Comparison of ENCODE assay signal across 8 mouse cellular contexts in the genomic region with DNA sequence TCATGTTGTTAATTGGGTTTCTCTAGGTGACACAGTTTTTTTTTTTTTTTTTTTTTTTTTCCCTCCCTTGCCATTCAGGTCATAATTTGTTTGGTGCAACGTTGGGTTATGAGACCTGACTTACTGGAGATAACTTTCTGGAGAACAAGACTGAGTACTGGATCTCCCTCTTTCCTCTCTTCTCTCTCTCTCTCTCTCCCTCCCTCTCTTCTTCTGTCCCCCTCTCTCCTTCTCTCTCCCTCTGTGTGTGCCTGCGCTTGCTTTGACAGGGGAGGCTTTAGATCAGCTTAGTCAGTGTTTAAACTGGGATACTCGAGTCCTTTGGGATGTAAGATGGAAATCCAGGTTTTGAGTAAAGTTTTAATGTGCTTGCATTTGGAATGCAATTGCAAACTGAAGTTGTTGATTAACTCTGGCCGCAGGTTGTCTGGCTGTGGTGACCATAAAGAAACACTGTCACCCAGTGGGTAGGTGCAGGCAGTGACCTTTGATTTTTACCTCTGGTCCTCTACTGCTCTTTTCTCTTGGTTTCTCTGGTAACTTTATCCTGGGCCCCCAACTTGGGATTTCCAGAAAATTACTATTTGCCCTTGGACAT. TPM values are rescaled to one million over a fixed set of nuclear protein-coding genes. Genes with fewer than 3 reads are reported as not detected.
DNase-seq lines count a peak whose midpoint lies in the region; ATAC-seq and TF ChIP-seq lines count a peak whose summit lies in the region.

No protein-coding gene starts in this region.

- peak overlapping the region; percentile 90 for H3K4me2 ChIP-seq in heart, embryonic 14.5 days (ENCODE audit: low read length)
- H3K4me2 ChIP-seq in kidney, embryonic 16.5 days (replicated peaks; ENCODE audit: low read depth, low read length) = peak overlapping the region; percentile 92
- H3K4me2 ChIP-seq in midbrain, postnatal 0 days (ENCODE audit: low read depth, low read length, poor library complexity, severe bottlenecking) = peak overlapping the region; percentile 90

- DNase-seq in heart, postnatal 36 days = no peak
- no peak for DNase-seq in forebrain, embryonic 10.5 days (ENCODE audit: extremely low spot score, low spot score)
- no peak for DNase-seq in midbrain, postnatal 0 days (ENCODE audit: low spot score)
- no peak for DNase-seq in testis, postnatal 14 days (ENCODE audit: low spot score)
- DNase-seq in right cerebral cortex, adult 2 months (ENCODE audit: low spot score in 2 of 2) = no peak

- H3K27me3 ChIP-seq in heart, embryonic 14.5 days (ENCODE audit: control insufficient read depth, insufficient read depth, low read length) = no peaks in the 10 kb centered on the region
- H3K27me3 ChIP-seq in forebrain, embryonic 10.5 days (ENCODE audit: poor library complexity, severe bottlenecking) = no peaks in the 10 kb centered on the region
- no peaks in the 10 kb centered on the region for H3K27me3 ChIP-seq in kidney, embryonic 16.5 days (ENCODE audit: insufficient read depth, low read length)
- no peaks in the 10 kb centered on the region for H3K27me3 ChIP-seq in midbrain, postnatal 0 days (ENCODE audit: insufficient read depth, low read length)

- ATAC-seq in heart, embryonic 14.5 days (ENCODE audit: insufficient number of reproducible peaks, insufficient read depth, low FRiP score, low read depth) = no peak
- ATAC-seq in kidney, embryonic 16.5 days (ENCODE audit: low FRiP score, low TSS enrichment) = no peak
- no peak for ATAC-seq in midbrain, postnatal 0 days (ENCODE audit: low FRiP score)
- no peak for ATAC-seq in frontal cortex, adult (ENCODE audit: low TSS enrichment)

- H3K27ac ChIP-seq in heart, embryonic 14.5 days (replicated peaks in 1 of 2; ENCODE audit: control insufficient read depth in 1 of 2, insufficient read depth in 1 of 2, low read depth in 2 of 2, low read length in 2 of 2) = 0 out of 4 replicates have a peak overlapping the region, but pooled peaks of 1 of the 2 experiments have one; percentile 69
- 0 out of 2 replicates have a peak overlapping the region, but pooled peaks have one; percentile 96 for H3K27ac ChIP-seq in forebrain, embryonic 10.5 days
- peak overlapping the region; percentile 93 for H3K27ac ChIP-seq in kidney, embryonic 16.5 days (ENCODE audit: low read length)
- no peak overlapping the region for H3K27ac ChIP-seq in midbrain, postnatal 0 days (ENCODE audit: low read depth, low read length)

- intact Hi-C loops in heart, postnatal 36 days (cut with DNase I) = loop anchor here (2.0 kb wide), 1 partner anchor 40 kb away; no protein-coding TSS in a partner anchor

- H3K4me3 ChIP-seq in heart, embryonic 14.5 days (ENCODE audit: control insufficient read depth in 1 of 2, insufficient read depth in 1 of 2, low read depth in 1 of 2, low read length in 2 of 2) = peak overlapping the region in 1 of 2 experiments; percentile 70; a peak in 2 of 4 replicates
- H3K4me3 ChIP-seq in forebrain, embryonic 10.5 days = peak overlapping the region; percentile 94
- peak overlapping the region; percentile 91 for H3K4me3 ChIP-seq in kidney, embryonic 16.5 days (ENCODE audit: low read length)
- H3K4me3 ChIP-seq in midbrain, postnatal 0 days (ENCODE audit: low read depth, low read length) = peak overlapping the region; percentile 94; the same call in 1 of the 2 replicates

- no peaks in the 10 kb centered on the region for H3K36me3 ChIP-seq in heart, embryonic 14.5 days (ENCODE audit: control insufficient read depth, insufficient read depth, low read length)
- peaks cover 16% of the 10 kb centered on the region for H3K36me3 ChIP-seq in forebrain, embryonic 10.5 days (replicated peaks)
- H3K36me3 ChIP-seq in kidney, embryonic 16.5 days (ENCODE audit: insufficient read depth, low read length) = no peaks in the 10 kb centered on the region
- H3K36me3 ChIP-seq in midbrain, postnatal 0 days (ENCODE audit: insufficient read depth, low read length) = peaks cover 10% of the 10 kb centered on the region; the same call in 1 of the 2 replicates

- no peak for TF ChIP-seq CTCF in midbrain, postnatal 0 days (IDR thresholded peaks at IDR 0.05)

- H3K9ac ChIP-seq in heart, embryonic 14.5 days (ENCODE audit: low read length) = no peak overlapping the region
- H3K9ac ChIP-seq in kidney, embryonic 16.5 days (replicated peaks; ENCODE audit: low read length) = peak overlapping the region; percentile 87
- no peak overlapping the region for H3K9ac ChIP-seq in midbrain, postnatal 0 days (replicated peaks; ENCODE audit: low read length, poor library complexity, severe bottlenecking)

- 40% methylated on average over 4 of the region's 4 CpGs for WGBS in heart, embryonic 14.5 days
- 54% methylated on average over 4 of the region's 4 CpGs for WGBS in forebrain, embryonic 10.5 days
- 26% methylated on average over 4 of the region's 4 CpGs for WGBS in kidney, embryonic 16.5 days
- WGBS in midbrain, postnatal 0 days = 46% methylated on average over 4 of the region's 4 CpGs

- no peaks in the 10 kb centered on the region for H3K9me3 ChIP-seq in heart, embryonic 14.5 days (ENCODE audit: control insufficient read depth, low read length)
- no peaks in the 10 kb centered on the region for H3K9me3 ChIP-seq in forebrain, embryonic 10.5 days
- H3K9me3 ChIP-seq in kidney, embryonic 16.5 days (ENCODE audit: low read length) = no peaks in the 10 kb centered on the region
- H3K9me3 ChIP-seq in midbrain, postnatal 0 days (ENCODE audit: low read length) = no peaks in the 10 kb centered on the region

- peaks cover 3 to 24% of the 10 kb centered on the region in 2 experiments; a peak in 3 of 4 replicates for H3K4me1 ChIP-seq in heart, embryonic 14.5 days (ENCODE audit: control insufficient read depth in 2 of 2, insufficient read depth in 2 of 2, low read length in 2 of 2)
- H3K4me1 ChIP-seq in forebrain, embryonic 10.5 days = peaks cover 46% of the 10 kb centered on the region
- peaks cover 42% of the 10 kb centered on the region for H3K4me1 ChIP-seq in kidney, embryonic 16.5 days (ENCODE audit: insufficient read depth, low read length)
- H3K4me1 ChIP-seq in midbrain, postnatal 0 days (ENCODE audit: insufficient read depth, low read length) = peaks cover 12% of the 10 kb centered on the region

RNA-seq across cellular contexts. Expression of gene Mink1, which starts 1.7 kb away (rescaled TPM):
- polyA plus RNA-seq in heart, embryonic 14.5 days (2014; fragmentation: Nextera tagmentation; extraction: Ambion mirVana) = 12.7 and 13.2 TPM in 2 replicates
- total RNA-seq in heart, postnatal 36 days (2021) = 10 to 100 TPM; 43.9 to 49.4 TPM
- 12.5 and 12.7 TPM in 2 replicates for polyA plus RNA-seq in forebrain, embryonic 10.5 days (2016; fragmentation: Nextera tagmentation; extraction: Ambion mirVana)
- 15.9 and 17.4 TPM in 2 replicates for polyA plus RNA-seq in kidney, embryonic 16.5 days (2015; fragmentation: Nextera tagmentation; extraction: Ambion mirVana)
- 80.9 and 82.1 TPM in 2 replicates for total RNA-seq in midbrain, postnatal 0 days (2014; rRNA removed)
- 15.6 and 17.1 TPM in 2 replicates for polyA plus RNA-seq in midbrain, postnatal 0 days (2015; fragmentation: Nextera tagmentation; extraction: Ambion mirVana)

RNA-seq across cellular contexts. Expression of gene Pld2, which starts 24.5 kb away (rescaled TPM):
- polyA plus RNA-seq in heart, embryonic 14.5 days (2014; fragmentation: Nextera tagmentation; extraction: Ambion mirVana) = 11.1 and 11.7 TPM in 2 replicates
- total RNA-seq in heart, postnatal 36 days (2021) = 1 to 10 TPM; 6.3 to 6.5 TPM
- polyA plus RNA-seq in forebrain, embryonic 10.5 days (2016; fragmentation: Nextera tagmentation; extraction: Ambion mirVana) = 2.7 and 3.1 TPM in 2 replicates
- 8.5 and 8.8 TPM in 2 replicates for polyA plus RNA-seq in kidney, embryonic 16.5 days (2015; fragmentation: Nextera tagmentation; extraction: Ambion mirVana)
- total RNA-seq in midbrain, postnatal 0 days (2014; rRNA removed) = 46.8 and 71.5 TPM in 2 replicates
- 18.0 and 19.4 TPM in 2 replicates for polyA plus RNA-seq in midbrain, postnatal 0 days (2015; fragmentation: Nextera tagmentation; extraction: Ambion mirVana)

RNA-seq across cellular contexts. Expression of gene Gm40193, which starts 31.6 kb away (rescaled TPM):
- not detected in 2 replicates for polyA plus RNA-seq in heart, embryonic 14.5 days (2014; fragmentation: Nextera tagmentation; extraction: Ambion mirVana)
- total RNA-seq in heart, postnatal 36 days (2021) = not detected
- polyA plus RNA-seq in forebrain, embryonic 10.5 days (2016; fragmentation: Nextera tagmentation; extraction: Ambion mirVana) = not detected in 2 replicates
- not detected in 2 replicates for polyA plus RNA-seq in kidney, embryonic 16.5 days (2015; fragmentation: Nextera tagmentation; extraction: Ambion mirVana)
- not detected in 2 replicates for total RNA-seq in midbrain, postnatal 0 days (2014; rRNA removed)
- polyA plus RNA-seq in midbrain, postnatal 0 days (2015; fragmentation: Nextera tagmentation; extraction: Ambion mirVana) = not detected in 2 replicates

RNA-seq across cellular contexts. Expression of gene Psmb6, which starts 39.2 kb away (rescaled TPM):
- 625 and 657 TPM in 2 replicates for polyA plus RNA-seq in heart, embryonic 14.5 days (2014; fragmentation: Nextera tagmentation; extraction: Ambion mirVana)
- 100 to 1,000 TPM; 230 to 233 TPM for total RNA-seq in heart, postnatal 36 days (2021)
- 1,074 and 1,112 TPM in 2 replicates for polyA plus RNA-seq in forebrain, embryonic 10.5 days (2016; fragmentation: Nextera tagmentation; extraction: Ambion mirVana)
- polyA plus RNA-seq in kidney, embryonic 16.5 days (2015; fragmentation: Nextera tagmentation; extraction: Ambion mirVana) = 789 and 872 TPM in 2 replicates
- total RNA-seq in midbrain, postnatal 0 days (2014; rRNA removed) = 455 and 493 TPM in 2 replicates
- 818 and 874 TPM in 2 replicates for polyA plus RNA-seq in midbrain, postnatal 0 days (2015; fragmentation: Nextera tagmentation; extraction: Ambion mirVana)

RNA-seq across cellular contexts. Expression of gene Gltpd2, which starts 45.4 kb away (rescaled TPM):
- 0.27 and 0.49 TPM in 2 replicates for polyA plus RNA-seq in heart, embryonic 14.5 days (2014; fragmentation: Nextera tagmentation; extraction: Ambion mirVana)
- not detected for total RNA-seq in heart, postnatal 36 days (2021)
- 0.15 and 0.54 TPM in 2 replicates for polyA plus RNA-seq in forebrain, embryonic 10.5 days (2016; fragmentation: Nextera tagmentation; extraction: Ambion mirVana)
- 0.51 and 0.62 TPM in 2 replicates for polyA plus RNA-seq in kidney, embryonic 16.5 days (2015; fragmentation: Nextera tagmentation; extraction: Ambion mirVana)
- total RNA-seq in midbrain, postnatal 0 days (2014; rRNA removed) = not detected in 2 replicates
- 0.21 and 0.25 TPM in 2 replicates for polyA plus RNA-seq in midbrain, postnatal 0 days (2015; fragmentation: Nextera tagmentation; extraction: Ambion mirVana)
